Mouse (Mus musculus) NIH3T3 (cell line): ENCODE data around the gene Ankrd36.

ENCODE experiments used
- DNase-seq: peaks from one replicate; pipeline ENCODE4 v3.0.0-alpha.2; 2012; ENCODE audit warnings: low read depth

The Ankrd36 gene

GRCm38 (mm10) chr11:5684283-5684682, 114.8 kb downstream of the Ankrd36 start:
- no peak for DNase-seq

DNA sequence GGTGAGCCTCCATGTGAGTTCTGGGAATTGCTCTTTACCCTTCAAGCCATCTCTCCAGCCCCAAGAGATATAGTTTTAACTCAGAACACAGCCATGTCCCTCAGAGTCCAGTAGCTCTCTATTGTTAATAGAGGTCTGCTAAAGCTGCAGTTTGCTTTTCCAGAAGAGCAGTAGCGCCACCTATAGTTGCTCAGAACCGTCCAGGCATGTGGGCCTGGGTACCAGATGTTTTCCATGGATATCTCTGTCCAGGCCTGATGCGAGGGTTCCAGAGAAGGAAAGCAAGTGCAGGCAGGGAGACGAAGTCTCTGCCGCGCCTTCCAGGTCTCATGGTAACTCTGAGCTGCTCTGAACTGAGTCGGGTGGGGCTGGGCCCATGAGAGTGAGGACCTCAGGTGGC, 122.3 kb downstream of the Ankrd36 start:
- peak; percentile 77 for DNase-seq

- no peak for DNase-seq
These were observed 131.3 kb downstream of the Ankrd36 start for GRCm38 (mm10) chr11:5700808-5701207.

DNA sequence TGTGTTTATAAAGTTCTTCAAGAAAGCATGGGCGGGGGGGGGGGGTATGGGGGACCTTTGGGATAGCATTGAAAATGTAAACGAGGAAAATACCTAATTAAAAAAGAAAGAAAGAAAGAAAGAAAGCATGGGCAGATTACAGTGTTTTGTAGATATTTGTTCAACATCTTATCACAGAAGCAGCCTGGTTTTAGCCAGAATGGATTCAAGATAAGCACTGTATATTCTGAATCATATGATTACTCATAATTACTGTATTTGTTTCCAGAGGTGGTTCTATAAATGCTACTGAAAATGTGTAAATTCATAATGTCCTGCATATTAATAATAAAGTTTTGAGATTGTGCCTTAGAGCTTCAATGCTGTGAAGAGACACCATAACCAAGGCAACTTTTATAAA, 131.8 kb downstream of the Ankrd36 start:
- no peak for DNase-seq

DNA sequence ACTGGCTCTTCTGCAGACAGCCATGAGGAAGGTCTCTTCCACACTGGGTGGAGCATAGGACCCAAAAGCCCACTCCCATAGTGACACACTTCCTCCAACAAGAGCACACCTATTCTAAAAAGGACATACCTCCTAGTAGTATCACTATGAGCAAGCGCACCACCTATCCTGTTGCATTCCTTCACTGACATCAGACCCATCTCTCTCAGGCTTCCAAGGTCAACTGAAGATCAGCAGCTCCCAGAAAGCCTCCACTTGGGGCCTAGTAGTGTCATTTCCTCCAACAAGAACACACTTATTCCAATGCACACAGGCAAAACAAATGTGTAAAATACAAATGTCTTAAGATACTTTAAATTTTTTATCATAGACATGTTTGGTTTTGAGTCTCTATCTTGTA, 132.3 kb downstream of the Ankrd36 start:
- DNase-seq: no peak

GRCm38 (mm10) chr11:5702271-5702956, 132.9 kb downstream of the Ankrd36 start:
- DNase-seq: no peak

DNA sequence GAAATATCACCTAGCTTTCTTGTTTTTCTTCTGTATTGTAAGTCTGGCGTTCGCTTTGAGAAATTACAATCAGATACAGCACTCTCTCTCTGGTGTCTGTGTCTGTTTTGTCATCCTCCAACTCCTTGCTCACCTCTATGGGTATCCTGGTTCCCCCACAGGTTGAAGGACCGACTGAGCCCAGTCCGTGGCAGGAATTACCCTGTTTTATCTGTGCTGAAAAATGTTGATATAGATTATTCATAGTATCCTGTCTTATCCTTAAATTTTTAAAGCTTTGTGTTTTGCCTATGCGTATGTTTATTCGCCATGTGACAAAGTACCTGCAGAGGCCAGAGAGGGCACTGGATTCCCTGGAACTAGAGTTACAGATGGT, 133.5 kb downstream of the Ankrd36 start:
- DNase-seq: no peak

DNA sequence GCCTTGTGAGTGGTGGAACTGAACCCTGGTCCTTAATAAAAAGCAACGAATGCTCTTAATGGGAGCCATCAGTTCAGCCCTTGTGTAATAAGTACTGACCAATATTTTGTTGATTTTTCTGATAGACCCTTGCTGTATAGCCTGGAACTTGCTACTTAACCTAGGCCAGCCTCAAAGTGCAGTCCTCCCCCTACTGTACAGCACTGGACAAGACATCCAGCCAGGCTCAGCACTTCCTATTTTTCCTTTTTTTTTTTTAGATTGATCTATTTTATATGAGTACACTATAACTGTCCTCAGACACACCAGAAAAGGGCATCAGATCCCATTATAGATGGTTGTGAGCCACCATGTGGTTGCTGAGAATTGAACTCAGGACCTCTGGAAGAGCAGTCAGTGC, 133.9 kb downstream of the Ankrd36 start:
- no peak for DNase-seq

DNA sequence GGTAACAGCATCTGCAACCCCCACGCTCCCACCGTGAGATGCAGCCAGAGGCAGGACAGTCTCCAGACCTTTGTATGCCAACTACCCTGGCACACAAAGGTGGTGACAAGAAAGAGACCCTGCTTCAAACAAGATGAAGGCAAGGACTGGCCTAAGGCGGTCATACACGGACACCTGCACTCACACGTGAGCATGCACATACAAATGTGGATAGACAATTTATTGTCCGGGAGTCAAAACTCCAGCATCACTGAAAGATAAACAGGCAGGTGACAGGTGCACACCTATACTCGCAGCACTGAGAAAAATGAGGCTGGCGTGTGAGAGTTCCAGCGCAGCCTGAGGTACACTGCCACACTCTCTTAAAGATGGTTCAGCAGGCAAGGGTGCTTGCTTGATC, 136.5 kb downstream of the Ankrd36 start:
- no peak for DNase-seq

- DNase-seq: peak; percentile 14
These were observed 137.5 kb downstream of the Ankrd36 start for GRCm38 (mm10) chr11:5706874-5707529.

DNA sequence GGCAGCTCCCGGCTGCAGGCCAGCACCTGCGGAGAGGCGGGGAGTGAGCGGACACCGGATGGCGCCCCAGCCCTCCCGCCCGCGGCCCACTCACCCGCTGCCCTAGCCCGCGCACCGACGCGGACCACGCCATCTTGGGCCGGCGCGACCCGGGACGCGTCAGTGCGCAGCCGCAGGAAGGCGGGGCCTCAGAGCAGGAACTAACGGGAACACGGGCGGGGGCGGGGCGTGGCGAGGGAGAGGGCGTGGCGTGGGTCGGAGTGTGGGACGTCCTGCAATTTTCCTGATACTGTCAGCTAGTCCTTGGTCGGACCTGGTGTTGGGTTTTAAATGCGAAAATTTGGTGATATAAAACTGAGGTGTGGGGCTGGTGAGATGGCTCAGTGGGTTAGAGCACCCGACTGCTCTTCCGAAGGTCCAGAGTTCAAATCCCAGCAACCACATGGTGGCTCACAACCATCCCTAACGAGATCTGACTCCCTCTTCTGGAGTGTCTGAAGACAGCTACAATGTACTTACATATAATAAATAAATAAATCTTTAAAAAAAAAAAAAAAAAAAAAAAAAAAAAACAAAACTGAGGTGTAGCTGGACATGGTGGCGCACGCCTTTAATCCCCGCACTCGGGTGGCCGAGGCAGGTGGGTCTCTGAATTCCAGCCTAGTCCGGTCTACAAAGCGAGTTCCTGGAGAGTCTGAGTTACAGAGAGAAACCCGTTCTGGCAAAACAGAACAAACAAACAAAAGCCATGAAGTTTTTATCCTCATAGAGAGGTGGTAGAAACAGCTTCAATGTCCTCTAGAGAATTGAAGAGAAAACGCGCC, 138.3 kb downstream of the Ankrd36 start:
- peak; percentile 96 for DNase-seq

DNA sequence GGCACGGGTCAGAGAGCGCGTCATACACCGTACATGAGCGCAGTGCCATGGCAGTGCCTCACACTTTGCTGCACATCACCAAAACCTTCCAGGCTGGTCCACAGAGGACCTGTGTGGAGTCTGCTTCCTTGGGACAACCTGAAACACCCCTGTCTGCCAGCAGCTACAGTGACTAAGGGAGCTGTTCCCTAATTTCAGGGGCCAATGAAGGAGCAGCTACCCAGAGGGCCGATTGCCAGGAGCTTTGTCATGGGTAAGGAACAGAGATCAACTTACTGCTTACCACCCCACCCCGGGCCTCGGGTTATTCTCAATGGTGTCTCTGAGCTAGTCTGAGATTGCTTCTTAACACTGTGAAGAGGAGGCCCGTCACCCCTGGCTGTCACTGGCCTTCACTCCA, 145.7 kb downstream of the Ankrd36 start:
- DNase-seq: no peak

GRCm38 (mm10) chr11:5715630-5716105, 146.2 kb downstream of the Ankrd36 start, which contains the start of gene Mrps24:
Gene Mrps24 (minus strand): TSS chr11:5715680.
- no peak for DNase-seq

DNA sequence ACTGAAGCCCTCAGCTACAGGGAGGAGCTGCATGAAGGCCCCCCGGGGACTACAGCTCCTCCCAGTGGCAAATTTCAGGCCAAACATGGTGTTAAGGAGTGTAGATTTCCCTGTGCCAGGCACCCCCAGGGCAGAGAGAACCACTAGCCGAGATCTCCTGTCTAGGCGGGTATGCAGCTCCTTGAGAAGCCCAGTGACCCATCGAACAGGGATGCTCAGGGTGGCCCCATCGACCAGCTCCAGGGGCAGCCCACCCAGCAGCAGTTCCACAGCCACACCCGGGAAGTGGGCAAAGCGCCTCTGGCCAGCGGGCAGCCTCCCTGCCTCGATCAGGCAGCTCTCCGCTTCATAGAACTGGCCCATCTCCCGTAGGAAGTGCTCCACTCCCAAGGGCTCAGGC, 146.8 kb downstream of the Ankrd36 start:
- DNase-seq: no peak

DNA sequence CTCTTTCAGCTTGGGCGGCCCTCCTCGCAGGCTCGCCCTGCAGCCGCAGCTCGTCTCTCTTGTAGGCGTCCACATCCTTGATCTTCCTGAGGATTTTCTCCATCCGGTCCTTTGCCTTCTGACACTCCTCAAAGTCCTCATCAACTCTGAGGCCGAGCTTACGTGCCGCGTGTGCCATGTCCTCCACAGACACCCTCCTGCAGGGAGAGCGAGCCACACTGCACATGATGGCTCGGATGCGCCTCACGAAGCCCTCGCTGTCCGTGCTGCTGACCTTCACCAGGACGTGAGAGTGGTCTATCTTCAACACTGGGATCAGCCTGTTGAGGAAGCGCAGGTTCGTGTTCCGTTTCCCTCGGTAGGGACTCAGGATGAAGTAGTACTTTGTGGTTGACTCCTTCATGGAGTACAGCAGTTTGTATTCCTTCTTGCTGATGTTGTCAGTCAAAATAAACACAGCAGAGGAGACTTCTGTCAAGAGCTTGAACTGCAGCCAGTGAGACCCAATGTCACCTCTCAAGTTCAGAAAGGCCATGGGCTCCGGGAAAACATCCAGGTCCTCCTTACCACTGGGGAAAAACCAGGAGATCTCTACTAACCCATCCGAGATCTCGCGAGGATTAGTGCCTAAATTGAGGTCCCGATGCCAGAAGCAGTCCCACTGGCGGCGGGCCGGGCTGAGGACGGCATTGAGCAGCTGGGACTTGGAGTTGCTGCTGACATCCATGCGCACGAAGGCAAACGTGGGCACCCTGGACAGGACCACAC, 147.6 kb downstream of the Ankrd36 start:
- DNase-seq: no peak

- DNase-seq: no peak
These were observed 149.3 kb downstream of the Ankrd36 start for GRCm38 (mm10) chr11:5718611-5719354.

DNA sequence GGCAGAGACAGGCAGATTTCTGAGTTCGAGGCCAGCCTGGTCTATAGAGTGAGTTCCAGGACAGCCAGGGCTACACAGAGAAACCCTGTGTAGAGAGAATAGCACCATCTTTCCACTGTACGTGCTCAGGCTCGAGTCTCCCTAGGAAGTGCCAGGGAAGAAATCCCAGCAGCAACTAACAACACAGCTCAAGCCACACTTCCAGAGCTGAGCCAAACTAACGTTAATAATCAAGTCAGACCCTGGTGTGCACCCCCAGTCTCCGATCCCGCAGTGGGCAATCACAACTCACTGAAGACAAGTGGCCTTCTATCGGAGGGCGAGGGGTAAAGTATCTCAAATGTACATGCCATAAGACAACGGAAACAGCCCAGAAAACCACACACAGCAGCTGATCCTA, 160.1 kb downstream of the Ankrd36 start:
- no peak for DNase-seq

DNA sequence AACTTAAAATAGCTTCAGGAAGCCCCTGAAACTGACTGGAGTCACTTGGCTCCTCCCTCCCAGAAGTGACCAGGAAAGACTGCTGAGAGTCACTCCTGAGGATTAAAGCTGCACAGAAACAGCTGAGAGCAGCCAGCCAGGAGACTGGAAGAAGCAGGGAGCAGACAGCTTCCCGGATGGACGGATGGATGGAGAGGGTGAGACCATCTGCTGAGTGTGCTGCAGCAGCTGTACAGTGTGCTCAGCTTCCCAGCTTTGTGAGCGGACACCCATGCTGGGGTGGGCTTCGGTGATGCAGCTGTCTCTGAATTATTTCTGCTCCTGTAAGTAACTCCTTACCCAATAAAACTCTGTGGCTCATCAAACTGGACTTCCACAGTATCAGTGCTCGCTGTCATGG, 162.9 kb downstream of the Ankrd36 start:
- DNase-seq: no peak

GRCm38 (mm10) chr11:5734323-5734722, 164.8 kb downstream of the Ankrd36 start:
- peak; percentile 74 for DNase-seq

GRCm38 (mm10) chr11:5737137-5737536, 167.7 kb downstream of the Ankrd36 start:
- peak; percentile 58 for DNase-seq
